15 mouse cellular contexts compared by ENCODE assay signal in genomic region chr17:73053479-73054215, GRCm38 (mm10). TPM values are rescaled to one million over a fixed set of nuclear protein-coding genes. Genes with fewer than 3 reads are reported as not detected.
DNase-seq lines count a peak whose midpoint lies in the region; ATAC-seq and TF ChIP-seq lines count a peak whose summit lies in the region.
"Had no signal": no experiment of that assay in that cellular context is flagged by ENCODE, and none has a peak within 500 bp of the region (broad histone marks: within the 10 kb centered on the region; RNA-seq: fewer than 3 reads in every experiment).

No protein-coding gene starts in this region.

- intact Hi-C loops in heart, adult 2 months (cut with DNase I): no loop called here
- intact Hi-C loops in heart, postnatal 25 days (cut with DNase I): no loop called here
- intact Hi-C loops in left cerebral cortex, adult 2 months (cut with DNase I): no loop called here

- WGBS in heart, adult 2 months: 44% methylated on average over 3 of the region's 3 CpGs
- WGBS in kidney, postnatal 0 days: 19% methylated on average over 3 of the region's 3 CpGs

- DNase-seq in heart, adult 2 months: no peak
- no peak for DNase-seq in heart, postnatal 25 days (ENCODE audit: low spot score)
- DNase-seq in kidney, postnatal 0 days (ENCODE audit: low spot score): peak; percentile 63
- no peak for DNase-seq in kidney, postnatal 4 days
- peak; percentile 30 for DNase-seq in brain, adult 2 months (ENCODE audit: low read depth, low spot score)
- DNase-seq in thymus, adult 18-20 months: peak; percentile 28 to 68
- DNase-seq in left cerebral cortex, adult 2 months (ENCODE audit: extremely low spot score in 1 of 2, low spot score in 2 of 2): no peak
- DNase-seq in urinary bladder, adult 18-20 months (ENCODE audit: low spot score in 2 of 2): no peak
- DNase-seq: adrenal gland, postnatal 36 days; cerebellum, adult 11 months; forebrain, postnatal 0 days; gastrocnemius, postnatal 25 days; liver; right cerebral cortex, postnatal 14 days had no signal

- TF ChIP-seq POLR2A in heart, adult 2 months (IDR thresholded peaks at IDR 0.05; ENCODE audit: insufficient read depth, low read depth, low read length): no peak

- 0 out of 2 replicates have a peak, but pooled peaks cover 4% of the 10 kb centered on the region for H3K36me3 ChIP-seq in heart, adult 2 months (ENCODE audit: control insufficient read depth, insufficient read depth, low read length)
- no peaks in the 10 kb centered on the region for H3K36me3 ChIP-seq in kidney, postnatal 0 days (ENCODE audit: insufficient read depth, low read length)
- H3K36me3 ChIP-seq: hindbrain, embryonic 12.5 days had no signal

- TF ChIP-seq CTCF in heart, adult 2 months (IDR thresholded peaks at IDR 0.05): no peak
- TF ChIP-seq CTCF in kidney, postnatal 0 days (IDR thresholded peaks at IDR 0.05; ENCODE audit: low read depth): no peak
- TF ChIP-seq CTCF in left cerebral cortex, adult 2 months (IDR thresholded peaks at IDR 0.05): no peak

- no peaks in the 10 kb centered on the region for H3K27me3 ChIP-seq in heart, adult 2 months (ENCODE audit: control insufficient read depth, insufficient read depth, low read length)
- no peaks in the 10 kb centered on the region for H3K27me3 ChIP-seq in kidney, postnatal 0 days (ENCODE audit: insufficient read depth, low read length)

- H3K4me1 ChIP-seq in heart, adult 2 months (ENCODE audit: control insufficient read depth, insufficient read depth, low read length): peaks cover 3% of the 10 kb centered on the region
- 0 out of 2 replicates have a peak, but pooled peaks cover 7% of the 10 kb centered on the region for H3K4me1 ChIP-seq in kidney, postnatal 0 days (replicated peaks; ENCODE audit: insufficient read depth, low read length)
- H3K4me1 ChIP-seq: hindbrain, embryonic 12.5 days had no signal

- H3K79me2 ChIP-seq in heart, adult 2 months (replicated peaks; ENCODE audit: control insufficient read depth, insufficient read depth, low read length): no peaks in the 10 kb centered on the region

- H3K4me3 ChIP-seq in heart, adult 2 months: no peak overlapping the region
- no peak overlapping the region for H3K4me3 ChIP-seq in kidney, postnatal 0 days (replicated peaks; ENCODE audit: low read depth, low read length)
- no peak overlapping the region for H3K4me3 ChIP-seq in left cerebral cortex, adult 2 months
- H3K4me3 ChIP-seq: hindbrain, embryonic 12.5 days had no signal

- no peak overlapping the region for H3K9ac ChIP-seq in heart, adult 2 months (ENCODE audit: low read depth, low read length)
- no peak overlapping the region for H3K9ac ChIP-seq in kidney, postnatal 0 days (ENCODE audit: low read depth, low read length)
- H3K9ac ChIP-seq: forebrain, postnatal 0 days; hindbrain, embryonic 12.5 days had no signal

- no peak for ATAC-seq in kidney, postnatal 0 days (replicated peaks; ENCODE audit: low FRiP score, low read depth)
- ATAC-seq: forebrain, postnatal 0 days had no signal

- peak overlapping the region; percentile 3; the same call in 1 of the 2 replicates for H3K27ac ChIP-seq in heart, adult 2 months
- peak overlapping the region; percentile 57 for H3K27ac ChIP-seq in kidney, postnatal 0 days
- H3K27ac ChIP-seq in left cerebral cortex, adult 2 months: no peak overlapping the region
- H3K27ac ChIP-seq: hindbrain, embryonic 12.5 days had no signal

- no peaks in the 10 kb centered on the region for H3K9me3 ChIP-seq in kidney, postnatal 0 days (replicated peaks; ENCODE audit: low read length)
- H3K9me3 ChIP-seq: hindbrain, embryonic 12.5 days had no signal

- no peak for TF ChIP-seq EP300 in heart, adult 2 months (IDR thresholded peaks at IDR 0.05; ENCODE audit: insufficient read depth, low read depth, low read length)

- no peak overlapping the region for H3K4me2 ChIP-seq in kidney, postnatal 0 days (ENCODE audit: low read length)
- H3K4me2 ChIP-seq: hindbrain, embryonic 12.5 days had no signal

RNA-seq across cellular contexts. Expression of gene Lclat1, which starts 54.1 kb away (rescaled TPM):
- 100 to 1,000 TPM; 100 to 104 TPM for total RNA-seq in heart, adult 2 months (2021)
- 30.2 and 65.1 TPM in 2 replicates for polyA plus RNA-seq in heart, adult 2 months (2012; rRNA removed)
- total RNA-seq in heart, postnatal 25 days (2021): 100 to 1,000 TPM; 107 to 116 TPM
- 12.5 and 14.5 TPM in 2 replicates for polyA plus RNA-seq in kidney, postnatal 0 days (2015; fragmentation: Nextera tagmentation; extraction: Ambion mirVana)
- 10 to 100 TPM; 38.5 to 40.2 TPM for total RNA-seq in left cerebral cortex, adult 2 months (2021)

Comparison
In these comparisons a context has a peak if more than half of its experiments do, and no peak if none do; other contexts are left out.
1. DNase-seq: peak in kidney, postnatal 0 days (single experiment), brain, adult 2 months (single experiment) and thymus, adult 18-20 months (2 of 2); none in heart, adult 2 months (0 of 2), heart, postnatal 25 days (single experiment), kidney, postnatal 4 days (0 of 2), left cerebral cortex, adult 2 months (0 of 2) and urinary bladder, adult 18-20 months (0 of 2).